29 mouse cellular contexts compared by ENCODE assay signal in the genomic region with DNA sequence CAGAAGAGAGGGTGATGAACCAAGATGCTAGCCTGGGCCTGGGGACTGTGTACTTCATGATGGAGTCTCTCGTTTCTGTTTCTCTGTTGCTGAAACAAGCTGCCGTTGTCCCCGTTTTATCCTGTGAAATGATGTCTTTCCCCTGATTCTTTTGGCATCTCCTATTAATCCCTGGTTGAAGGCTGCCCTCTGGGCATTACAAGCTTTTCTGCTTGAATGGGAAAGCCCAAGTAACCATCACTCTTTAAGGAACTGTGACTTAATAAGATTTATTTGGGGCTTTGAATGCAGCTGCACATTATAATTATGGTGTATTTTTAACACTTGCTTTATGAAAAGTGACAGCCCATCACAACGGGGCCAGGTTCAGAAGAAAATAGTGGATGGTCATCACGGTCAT. TPM values are rescaled to one million over a fixed set of nuclear protein-coding genes. Genes with fewer than 3 reads are reported as not detected.
DNase-seq lines count a peak whose midpoint lies in the region; ATAC-seq and TF ChIP-seq lines count a peak whose summit lies in the region.
"Had no signal": no experiment of that assay in that cellular context is flagged by ENCODE, and none has a peak within 500 bp of the region (broad histone marks: within the 10 kb centered on the region; RNA-seq: fewer than 3 reads in every experiment).

No protein-coding gene starts in this region.

- ATAC-seq in hindbrain, postnatal 0 days = peak; percentile 63
- ATAC-seq in hindbrain, embryonic 11.5 days (ENCODE audit: low FRiP score) = no peak
- no peak for ATAC-seq in midbrain, postnatal 0 days (ENCODE audit: low FRiP score)
- no peak for ATAC-seq in midbrain, embryonic 15.5 days (replicated peaks)
- ATAC-seq in heart, embryonic 11.5 days (replicated peaks; ENCODE audit: insufficient number of reproducible peaks, low FRiP score, low TSS enrichment) = no peak
- no peak for ATAC-seq in cerebellum, adult (ENCODE audit: insufficient number of reproducible peaks, low FRiP score, low TSS enrichment)
- ATAC-seq: CD4-positive, CD25-positive, alpha-beta regulatory T cell, adult 4 months; forebrain, embryonic 14.5 days; forebrain, embryonic 16.5 days; Patski had no signal

- H3K4me2 ChIP-seq in hindbrain, postnatal 0 days (ENCODE audit: low read depth, low read length) = no peak overlapping the region
- no peak overlapping the region for H3K4me2 ChIP-seq in hindbrain, embryonic 11.5 days (replicated peaks; ENCODE audit: low read depth, low read length)
- H3K4me2 ChIP-seq in midbrain, postnatal 0 days (ENCODE audit: low read depth, low read length, poor library complexity, severe bottlenecking) = no peak overlapping the region
- no peak overlapping the region for H3K4me2 ChIP-seq in midbrain, embryonic 15.5 days
- no peak overlapping the region for H3K4me2 ChIP-seq in heart, embryonic 11.5 days
- H3K4me2 ChIP-seq: embryonic facial prominence, embryonic 13.5 days; embryonic facial prominence, embryonic 15.5 days; forebrain, embryonic 12.5 days had no signal

- no peak overlapping the region for H3K4me3 ChIP-seq in hindbrain, postnatal 0 days (ENCODE audit: low read length)
- H3K4me3 ChIP-seq in hindbrain, embryonic 11.5 days (ENCODE audit: low read depth, low read length) = no peak overlapping the region
- no peak overlapping the region for H3K4me3 ChIP-seq in midbrain, postnatal 0 days (ENCODE audit: low read depth, low read length)
- no peak overlapping the region for H3K4me3 ChIP-seq in midbrain, embryonic 15.5 days
- no peak overlapping the region for H3K4me3 ChIP-seq in heart, embryonic 11.5 days (ENCODE audit: low read depth, low read length)
- H3K4me3 ChIP-seq: embryonic facial prominence, embryonic 13.5 days; embryonic facial prominence, embryonic 15.5 days; erythroblast, embryonic 14.5 days; forebrain, embryonic 10.5 days; forebrain, embryonic 12.5 days had no signal

- H3K9ac ChIP-seq in hindbrain, postnatal 0 days (replicated peaks; ENCODE audit: low read length) = no peak overlapping the region
- no peak overlapping the region for H3K9ac ChIP-seq in hindbrain, embryonic 11.5 days (ENCODE audit: low read depth, low read length)
- H3K9ac ChIP-seq in midbrain, postnatal 0 days (replicated peaks; ENCODE audit: low read length, poor library complexity, severe bottlenecking) = no peak overlapping the region
- H3K9ac ChIP-seq in midbrain, embryonic 15.5 days = no peak overlapping the region
- H3K9ac ChIP-seq in heart, embryonic 11.5 days (ENCODE audit: low read depth, low read length) = no peak overlapping the region
- H3K9ac ChIP-seq: embryonic facial prominence, embryonic 13.5 days; embryonic facial prominence, embryonic 15.5 days; forebrain, embryonic 12.5 days had no signal

- no peaks in the 10 kb centered on the region for H3K27me3 ChIP-seq in hindbrain, postnatal 0 days (ENCODE audit: insufficient read depth, low read length)
- H3K27me3 ChIP-seq in hindbrain, embryonic 11.5 days (ENCODE audit: control insufficient read depth, insufficient read depth, low read length) = no peaks in the 10 kb centered on the region
- H3K27me3 ChIP-seq in midbrain, postnatal 0 days (ENCODE audit: insufficient read depth, low read length) = no peaks in the 10 kb centered on the region
- no peaks in the 10 kb centered on the region for H3K27me3 ChIP-seq in midbrain, embryonic 15.5 days (replicated peaks)
- H3K27me3 ChIP-seq in heart, embryonic 11.5 days (ENCODE audit: control insufficient read depth, insufficient read depth, low read length) = no peaks in the 10 kb centered on the region
- H3K27me3 ChIP-seq: CH12.LX; embryonic facial prominence, embryonic 13.5 days; embryonic facial prominence, embryonic 15.5 days; forebrain, embryonic 12.5 days; Patski had no signal

- TF ChIP-seq CTCF in hindbrain, postnatal 0 days (IDR thresholded peaks at IDR 0.05; ENCODE audit: low read depth) = no peak
- no peak for TF ChIP-seq CTCF in midbrain, postnatal 0 days (IDR thresholded peaks at IDR 0.05)

- H3K4me1 ChIP-seq in hindbrain, postnatal 0 days (ENCODE audit: insufficient read depth, low read length) = no peaks in the 10 kb centered on the region
- H3K4me1 ChIP-seq in hindbrain, embryonic 11.5 days (replicated peaks; ENCODE audit: control insufficient read depth, insufficient read depth, low read length) = no peaks in the 10 kb centered on the region
- H3K4me1 ChIP-seq in midbrain, postnatal 0 days (ENCODE audit: insufficient read depth, low read length) = peaks cover 3% of the 10 kb centered on the region; the same call in 1 of the 2 replicates
- peaks cover 4% of the 10 kb centered on the region; the same call in 1 of the 2 replicates for H3K4me1 ChIP-seq in midbrain, embryonic 15.5 days
- H3K4me1 ChIP-seq in heart, embryonic 11.5 days (ENCODE audit: control insufficient read depth, insufficient read depth, low read length) = no peaks in the 10 kb centered on the region
- H3K4me1 ChIP-seq: embryonic facial prominence, embryonic 13.5 days; embryonic facial prominence, embryonic 15.5 days had no signal

- WGBS in hindbrain, postnatal 0 days = 38% methylated on average over 5 of the region's 5 CpGs
- 73% methylated on average over 5 of the region's 5 CpGs for WGBS in hindbrain, embryonic 11.5 days
- WGBS in midbrain, postnatal 0 days = 30% methylated on average over 5 of the region's 5 CpGs
- WGBS in midbrain, embryonic 15.5 days = 31% methylated on average over 5 of the region's 5 CpGs
- 84% methylated on average over 5 of the region's 5 CpGs for WGBS in heart, embryonic 11.5 days (ENCODE audit: insufficient replicate concordance)

- H3K36me3 ChIP-seq in hindbrain, postnatal 0 days (ENCODE audit: insufficient read depth, low read length) = no peaks in the 10 kb centered on the region
- no peaks in the 10 kb centered on the region for H3K36me3 ChIP-seq in hindbrain, embryonic 11.5 days (ENCODE audit: control insufficient read depth, insufficient read depth, low read length)
- H3K36me3 ChIP-seq in midbrain, postnatal 0 days (ENCODE audit: insufficient read depth, low read length) = no peaks in the 10 kb centered on the region
- H3K36me3 ChIP-seq in midbrain, embryonic 15.5 days (replicated peaks) = no peaks in the 10 kb centered on the region
- no peaks in the 10 kb centered on the region for H3K36me3 ChIP-seq in heart, embryonic 11.5 days (ENCODE audit: control insufficient read depth, insufficient read depth, low read length)
- H3K36me3 ChIP-seq: embryonic facial prominence, embryonic 13.5 days; embryonic facial prominence, embryonic 15.5 days; forebrain, embryonic 10.5 days; forebrain, embryonic 12.5 days; G1E had no signal

- peak; percentile 45 for DNase-seq in hindbrain, postnatal 0 days (ENCODE audit: low spot score)
- no peak for DNase-seq in hindbrain, embryonic 11.5 days (ENCODE audit: low spot score)
- peak; percentile 55 for DNase-seq in midbrain, postnatal 0 days (ENCODE audit: low spot score)
- peak; percentile 39 for DNase-seq in retina, embryonic 14.5 days (ENCODE audit: low spot score)
- DNase-seq: adrenal gland, adult 2 months; adrenal gland, postnatal 10 days; adrenal gland, postnatal 25 days; B cell, adult 2 months; cerebellum, adult 11 months; cerebellum, adult 18-20 months; cerebellum, adult 8-10 months; cerebellum, adult 9-11 months; cerebellum, postnatal 14 days; cerebellum, postnatal 36 days; embryo, embryonic 11 days had no signal

- H3K9me3 ChIP-seq in hindbrain, postnatal 0 days (ENCODE audit: low read length) = no peaks in the 10 kb centered on the region
- no peaks in the 10 kb centered on the region for H3K9me3 ChIP-seq in hindbrain, embryonic 11.5 days (ENCODE audit: control insufficient read depth, low read length)
- no peaks in the 10 kb centered on the region for H3K9me3 ChIP-seq in midbrain, postnatal 0 days (ENCODE audit: low read length)
- H3K9me3 ChIP-seq in midbrain, embryonic 15.5 days = no peaks in the 10 kb centered on the region
- H3K9me3 ChIP-seq in heart, embryonic 11.5 days (replicated peaks; ENCODE audit: control insufficient read depth, low read length) = no peaks in the 10 kb centered on the region
- H3K9me3 ChIP-seq: embryonic facial prominence, embryonic 13.5 days; embryonic facial prominence, embryonic 15.5 days; forebrain, embryonic 10.5 days; forebrain, embryonic 12.5 days had no signal

- no peak overlapping the region for H3K27ac ChIP-seq in hindbrain, postnatal 0 days
- H3K27ac ChIP-seq in hindbrain, embryonic 11.5 days (ENCODE audit: low read depth, low read length) = no peak overlapping the region
- no peak overlapping the region for H3K27ac ChIP-seq in midbrain, postnatal 0 days (ENCODE audit: low read depth, low read length)
- H3K27ac ChIP-seq in midbrain, embryonic 15.5 days = no peak overlapping the region
- H3K27ac ChIP-seq in heart, embryonic 11.5 days (ENCODE audit: low read depth, low read length) = no peak overlapping the region
- H3K27ac ChIP-seq: embryonic facial prominence, embryonic 13.5 days; embryonic facial prominence, embryonic 15.5 days; forebrain, embryonic 10.5 days; forebrain, embryonic 12.5 days had no signal

RNA-seq across cellular contexts. Expression of gene Ctnnd2, which starts 40.4 kb away (rescaled TPM):
- 157 and 179 TPM in 2 replicates for total RNA-seq in hindbrain, postnatal 0 days (2014; rRNA removed)
- 67.2 and 76.4 TPM in 2 replicates for polyA plus RNA-seq in hindbrain, postnatal 0 days (2015; fragmentation: Nextera tagmentation; extraction: Ambion mirVana)
- polyA plus RNA-seq in hindbrain, embryonic 11.5 days (2014; fragmentation: Nextera tagmentation; extraction: Ambion mirVana) = 28.1 and 32.2 TPM in 2 replicates
- 177 and 178 TPM in 2 replicates for total RNA-seq in midbrain, postnatal 0 days (2014; rRNA removed)
- 82.5 and 89.0 TPM in 2 replicates for polyA plus RNA-seq in midbrain, postnatal 0 days (2015; fragmentation: Nextera tagmentation; extraction: Ambion mirVana)
- polyA plus RNA-seq in midbrain, embryonic 15.5 days (2015; fragmentation: Nextera tagmentation; extraction: Ambion mirVana) = 72.2 and 73.2 TPM in 2 replicates
- polyA plus RNA-seq in heart, embryonic 11.5 days (2014; fragmentation: Nextera tagmentation; extraction: Ambion mirVana) = 2.0 and 2.1 TPM in 2 replicates
- total RNA-seq: CH12.LX had no signal
- polyA plus RNA-seq: erythroblast, embryonic 14.5 days; G1E had no signal
